Mouse (Mus musculus): Measurements from ENCODE around the gene Sufu. TPM values are rescaled to one million over a fixed set of nuclear protein-coding genes. Genes with fewer than 3 reads are reported as not detected.
A peak's percentile ranks its signal among the peaks of the same experiment; 100 is the strongest.

The Sufu gene
- total and polyA plus RNA-seq, 3 experiments: 5.1 to 31.8 (median 25.7) TPM

DNA sequence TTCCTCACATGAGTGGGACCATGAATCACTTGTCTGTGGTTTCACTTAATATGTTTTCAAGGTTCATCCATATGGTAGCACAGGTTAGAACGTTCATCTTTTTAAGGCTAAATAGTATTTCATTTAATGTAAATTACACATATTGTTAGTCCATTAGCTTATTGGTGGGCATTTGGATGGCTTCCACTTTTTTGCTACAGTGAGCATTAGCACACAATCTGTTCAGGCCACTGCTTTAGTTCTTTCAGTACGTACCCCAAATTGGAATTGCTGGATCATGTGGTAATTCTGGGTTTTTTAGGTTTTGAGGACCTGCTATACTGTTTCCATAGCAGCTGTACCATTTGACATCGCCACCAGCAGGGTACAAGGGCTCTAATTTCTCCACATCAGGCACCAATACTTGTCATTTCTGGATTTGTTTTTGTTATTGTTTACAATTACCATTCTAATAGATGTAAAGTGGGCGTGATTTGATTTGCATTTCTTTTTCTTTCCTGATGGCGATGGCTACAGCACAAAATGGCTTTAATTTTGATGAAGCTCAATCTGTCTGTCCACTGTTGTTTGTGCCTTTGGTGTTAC is 49.8 kb downstream of the Sufu start:
- ATAC-seq (ENCODE audit: extremely low read depth, insufficient number of reproducible peaks, low FRiP score, poor library complexity, severe bottlenecking) (no peak), DNase-seq (ENCODE audit: low spot score) (no peak)
- Histone ChIP-seq H3K9me3 (replicated peaks) (no peaks in the 10 kb centered on the region), H3K36me3 (replicated peaks) (peaks cover 50% of the 10 kb centered on the region), H3K4me3 (ENCODE audit: low read depth, low read length) (no peak overlapping the region), H3K27me3 (ENCODE audit: insufficient read depth, low read length) (no peaks in the 10 kb centered on the region), H3K4me1 (ENCODE audit: insufficient read depth, low read depth, low read length) (peaks cover 13% of the 10 kb centered on the region)
- no peak for TF ChIP-seq CTCF (IDR thresholded peaks at IDR 0.05; ENCODE audit: low read depth, low read length)
- TF ChIP-seq POLR2AphosphoS5 (IDR thresholded peaks at IDR 0.05; ENCODE audit: insufficient replicate concordance, low read depth, low read length): no peak
- no peak for TF ChIP-seq TAL1 (conservative IDR thresholded peaks at IDR 0.05; ENCODE audit: low read depth, low read length)
- no peak for TF ChIP-seq GATA1 (IDR thresholded peaks at IDR 0.05; ENCODE audit: borderline replicate concordance, low read length)
- TF ChIP-seq GATA2 (IDR thresholded peaks at IDR 0.05; ENCODE audit: borderline replicate concordance, low read depth, low read length): no peak

- Histone ChIP-seq H3K4me3 (ENCODE audit: low read depth, low read length) (no peak overlapping the region), H3K36me3 (replicated peaks) (peaks cover 55% of the 10 kb centered on the region), H3K27me3 (ENCODE audit: insufficient read depth, low read length) (no peaks in the 10 kb centered on the region), H3K4me1 (ENCODE audit: insufficient read depth, low read depth, low read length) (peaks cover 13% of the 10 kb centered on the region), H3K9me3 (replicated peaks) (no peaks in the 10 kb centered on the region)
- DNase-seq (ENCODE audit: low spot score) (no peak), ATAC-seq (ENCODE audit: extremely low read depth, insufficient number of reproducible peaks, low FRiP score, poor library complexity, severe bottlenecking) (no peak)
- TF ChIP-seq CTCF (IDR thresholded peaks at IDR 0.05; ENCODE audit: low read depth, low read length) (no peak), TAL1 (conservative IDR thresholded peaks at IDR 0.05; ENCODE audit: low read depth, low read length) (no peak), GATA1 (IDR thresholded peaks at IDR 0.05; ENCODE audit: borderline replicate concordance, low read length) (no peak), POLR2AphosphoS5 (IDR thresholded peaks at IDR 0.05; ENCODE audit: insufficient replicate concordance, low read depth, low read length) (no peak), GATA2 (IDR thresholded peaks at IDR 0.05; ENCODE audit: borderline replicate concordance, low read depth, low read length) (no peak)
Observed at GRCm38 (mm10) chr19:46447110-46447509, 50.4 kb downstream of the Sufu start.

DNA sequence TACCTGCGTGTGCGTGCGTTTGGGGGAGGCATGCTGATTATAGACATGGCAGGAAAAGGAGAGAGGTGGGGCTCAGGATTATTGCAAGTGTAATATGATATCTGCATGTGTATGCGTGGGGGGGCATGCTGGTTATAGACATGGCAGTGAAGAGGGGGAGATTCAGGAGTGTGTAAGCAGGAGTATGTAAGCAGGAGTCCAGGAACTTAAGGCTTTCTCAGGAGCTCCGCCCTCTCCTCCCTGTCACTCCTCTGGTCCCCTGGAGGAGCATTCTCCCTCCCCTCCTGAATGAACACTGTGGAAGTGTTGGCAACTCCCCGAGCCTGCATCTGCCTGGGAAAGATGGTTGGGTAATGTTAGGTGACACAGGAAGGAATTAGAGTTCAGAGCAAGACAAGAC is 51.2 kb downstream of the Sufu start:
- DNase-seq (ENCODE audit: low spot score): no peak
- TF ChIP-seq CTCF (IDR thresholded peaks at IDR 0.05; ENCODE audit: low read depth, low read length): no peak
- no peak for TF ChIP-seq POLR2AphosphoS5 (IDR thresholded peaks at IDR 0.05; ENCODE audit: insufficient replicate concordance, low read depth, low read length)
- TF ChIP-seq GATA2 (IDR thresholded peaks at IDR 0.05; ENCODE audit: borderline replicate concordance, low read depth, low read length): no peak
- TF ChIP-seq GATA1 (IDR thresholded peaks at IDR 0.05; ENCODE audit: borderline replicate concordance, low read length): no peak
- no peak for TF ChIP-seq TAL1 (conservative IDR thresholded peaks at IDR 0.05; ENCODE audit: low read depth, low read length)
- Histone ChIP-seq H3K27me3 (ENCODE audit: insufficient read depth, low read length) (no peaks in the 10 kb centered on the region), H3K4me3 (ENCODE audit: low read depth, low read length) (no peak overlapping the region), H3K36me3 (replicated peaks) (peaks cover 60% of the 10 kb centered on the region), H3K9me3 (replicated peaks) (no peaks in the 10 kb centered on the region), H3K4me1 (ENCODE audit: insufficient read depth, low read depth, low read length) (peaks cover 13% of the 10 kb centered on the region)
- no peak for ATAC-seq (ENCODE audit: extremely low read depth, insufficient number of reproducible peaks, low FRiP score, poor library complexity, severe bottlenecking)

GRCm38 (mm10) chr19:46449261-46450005 is 52.7 kb downstream of the Sufu start:
- Histone ChIP-seq H3K9me3 (replicated peaks) (no peaks in the 10 kb centered on the region), H3K4me1 (ENCODE audit: insufficient read depth, low read depth, low read length) (peaks cover 9% of the 10 kb centered on the region), H3K36me3 (replicated peaks) (peaks cover 70% of the 10 kb centered on the region), H3K4me3 (ENCODE audit: low read depth, low read length) (no peak overlapping the region), H3K27me3 (ENCODE audit: insufficient read depth, low read length) (no peaks in the 10 kb centered on the region)
- DNase-seq (ENCODE audit: low spot score) (no peak), ATAC-seq (ENCODE audit: extremely low read depth, insufficient number of reproducible peaks, low FRiP score, poor library complexity, severe bottlenecking) (no peak)
- TF ChIP-seq TAL1 (conservative IDR thresholded peaks at IDR 0.05; ENCODE audit: low read depth, low read length) (no peak), GATA1 (IDR thresholded peaks at IDR 0.05; ENCODE audit: borderline replicate concordance, low read length) (no peak), GATA2 (IDR thresholded peaks at IDR 0.05; ENCODE audit: borderline replicate concordance, low read depth, low read length) (no peak), POLR2AphosphoS5 (IDR thresholded peaks at IDR 0.05; ENCODE audit: insufficient replicate concordance, low read depth, low read length) (no peak), CTCF (IDR thresholded peaks at IDR 0.05; ENCODE audit: low read depth, low read length) (no peak)

- peak; percentile 61 for DNase-seq (ENCODE audit: low spot score)
- no peak for TF ChIP-seq POLR2AphosphoS5 (IDR thresholded peaks at IDR 0.05; ENCODE audit: insufficient replicate concordance, low read depth, low read length)
- TF ChIP-seq GATA2 (IDR thresholded peaks at IDR 0.05; ENCODE audit: borderline replicate concordance, low read depth, low read length): no peak
- no peak for TF ChIP-seq TAL1 (conservative IDR thresholded peaks at IDR 0.05; ENCODE audit: low read depth, low read length)
- no peak for TF ChIP-seq GATA1 (IDR thresholded peaks at IDR 0.05; ENCODE audit: borderline replicate concordance, low read length)
- TF ChIP-seq CTCF (IDR thresholded peaks at IDR 0.05; ENCODE audit: low read depth, low read length): peak; percentile 82
Observed at GRCm38 (mm10) chr19:46452052-46452827, 55.5 kb downstream of the Sufu start.

DNA sequence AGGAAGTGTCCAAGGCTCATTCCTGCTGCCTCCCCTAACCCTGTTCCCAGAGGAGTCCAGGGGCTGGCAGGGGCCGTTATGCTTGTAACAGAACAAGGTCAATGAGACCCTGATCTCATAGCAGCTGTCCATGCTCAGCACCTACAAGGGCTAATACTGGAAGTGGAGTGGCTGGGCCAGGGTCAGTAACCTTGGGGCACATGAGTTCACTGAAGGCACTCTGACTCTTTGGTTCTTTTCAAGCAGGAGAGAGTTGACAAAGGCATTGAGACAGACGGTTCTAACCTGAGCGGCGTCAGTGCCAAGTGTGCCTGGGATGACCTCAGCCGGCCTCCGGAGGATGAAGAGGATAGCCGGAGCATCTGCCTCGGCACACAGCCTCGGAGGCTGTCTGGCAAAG is 56.2 kb downstream of the Sufu start:
- TF ChIP-seq CTCF (IDR thresholded peaks at IDR 0.05; ENCODE audit: low read depth, low read length) (no peak), POLR2AphosphoS5 (IDR thresholded peaks at IDR 0.05; ENCODE audit: insufficient replicate concordance, low read depth, low read length) (no peak), GATA1 (IDR thresholded peaks at IDR 0.05; ENCODE audit: borderline replicate concordance, low read length) (no peak), TAL1 (conservative IDR thresholded peaks at IDR 0.05; ENCODE audit: low read depth, low read length) (no peak), GATA2 (IDR thresholded peaks at IDR 0.05; ENCODE audit: borderline replicate concordance, low read depth, low read length) (no peak)
- Histone ChIP-seq H3K27me3 (ENCODE audit: insufficient read depth, low read length) (no peaks in the 10 kb centered on the region), H3K9me3 (replicated peaks) (no peaks in the 10 kb centered on the region), H3K4me1 (ENCODE audit: insufficient read depth, low read depth, low read length) (peaks cover 21% of the 10 kb centered on the region), H3K4me3 (ENCODE audit: low read depth, low read length) (no peak overlapping the region), H3K36me3 (replicated peaks) (peaks cover 95% of the 10 kb centered on the region)
- DNase-seq (ENCODE audit: low spot score) (no peak), ATAC-seq (ENCODE audit: extremely low read depth, insufficient number of reproducible peaks, low FRiP score, poor library complexity, severe bottlenecking) (no peak)

More at GRCm38 (mm10) chr19:46452052-46452827, 55.5 kb downstream of the Sufu start:
- Histone ChIP-seq H3K9me3 (replicated peaks) (no peaks in the 10 kb centered on the region), H3K4me1 (ENCODE audit: insufficient read depth, low read depth, low read length) (peaks cover 23% of the 10 kb centered on the region), H3K4me3 (ENCODE audit: low read depth, low read length) (no peak overlapping the region), H3K36me3 (replicated peaks) (peaks cover 89% of the 10 kb centered on the region), H3K27me3 (ENCODE audit: insufficient read depth, low read length) (no peaks in the 10 kb centered on the region)
- ATAC-seq (ENCODE audit: extremely low read depth, insufficient number of reproducible peaks, low FRiP score, poor library complexity, severe bottlenecking): no peak
